Mouse (Mus musculus) liver, adult 2 months (tissue): ENCODE results near the gene Upk1a.

Experiments
- CTCF ChIP-seq: fragments of 200-500 bp; IDR thresholded peaks from 2 replicates; pipeline ENCODE4 v1.5.1; 2011; ENCODE audit warnings: low read depth, low read length, control low read depth
- POLR2A ChIP-seq: fragments of 200-500 bp; IDR thresholded peaks from 2 replicates; pipeline ENCODE4 v1.6.1; 2011; ENCODE audit warnings: low read length, control low read depth; ENCODE audit not compliant: insufficient read depth; ENCODE audit errors: extremely low read depth

- TF ChIP-seq POLR2A (no peak), CTCF (no peak)
Observed at GRCm38 (mm10) chr7:30585170-30585569, 27.5 kb downstream of the Upk1a start.
